Mouse (Mus musculus) hindbrain, embryonic 16.5 days (tissue): Measurements from ENCODE around the gene Zc2hc1b. TPM values are rescaled to one million over a fixed set of nuclear protein-coding genes. Genes with fewer than 3 reads are reported as not detected.

Experiments
- ATAC-seq: fragments of 200-750 bp; cut with Nextera tagmentation; 2 replicates; pipeline ENCODE4 v1.8.0; 2017; ENCODE audit warnings: moderate TSS enrichment, moderate library complexity
- H3K27ac ChIP-seq: fragments of 300-500 bp; sonication (generic); 2 replicates; pipeline ENCODE4 v1.5.1; 2014; ENCODE audit warnings: low read depth, mild to moderate bottlenecking, control low read depth, low read length, moderate library complexity
- H3K27me3 ChIP-seq: fragments of 300-500 bp; sonication (generic); replicated peaks from 2 replicates; pipeline ENCODE4 v1.6.1; 2014; ENCODE audit warnings: low read length; ENCODE audit not compliant: control insufficient read depth, insufficient read depth
- H3K36me3 ChIP-seq: fragments of 300-500 bp; sonication (generic); 2 replicates; pipeline ENCODE4 v1.6.1; 2014; ENCODE audit warnings: mild to moderate bottlenecking, low read length, moderate library complexity, mixed read lengths; ENCODE audit not compliant: control insufficient read depth, insufficient read depth
- H3K4me1 ChIP-seq: fragments of 300-500 bp; sonication (generic); 2 replicates; pipeline ENCODE4 v1.6.1; 2014; ENCODE audit warnings: low read depth, low read length; ENCODE audit not compliant: control insufficient read depth, insufficient read depth
- H3K4me2 ChIP-seq: fragments of 300-500 bp; sonication (generic); 2 replicates; pipeline ENCODE4 v1.6.1; 2014; ENCODE audit warnings: mild to moderate bottlenecking, low read length, control low read depth, moderate library complexity
- H3K4me3 ChIP-seq: fragments of 300-500 bp; sonication (generic); 2 replicates; pipeline ENCODE4 v1.5.1; 2014; ENCODE audit warnings: mild to moderate bottlenecking, low read length, control low read depth, moderate library complexity
- H3K9ac ChIP-seq: fragments of 300-500 bp; sonication (generic); 2 replicates; pipeline ENCODE4 v1.6.1; 2014; ENCODE audit warnings: low read depth, mild to moderate bottlenecking, control low read depth, low read length, moderate library complexity
- H3K9me3 ChIP-seq: fragments of 300-500 bp; sonication (generic); 2 replicates; pipeline ENCODE4 v1.6.1; 2014; ENCODE audit warnings: mild to moderate bottlenecking, low read length, moderate library complexity; ENCODE audit not compliant: control insufficient read depth
- WGBS: fragments of 180-500 bp; shearing (Covaris S2); extraction: QIAGEN DNeasy Blood & Tissue Kit; methylation state at CpG from one replicate; pipeline ENCODE4 v1.1.7; 2014; 5-methylcytosine and 5-hydroxymethylcytosine counted together
- polyA plus RNA-seq: library from polyadenylated mRNA; unstranded; fragments of >200 nt; fragmentation: Nextera tagmentation; extraction: Ambion mirVana; gene quantifications from 2 replicates; pipeline ENCODE4 v1.2.1, GENCODE M21; 2015

The Zc2hc1b gene
- not detected in 2 replicates for polyA plus RNA-seq

DNA sequence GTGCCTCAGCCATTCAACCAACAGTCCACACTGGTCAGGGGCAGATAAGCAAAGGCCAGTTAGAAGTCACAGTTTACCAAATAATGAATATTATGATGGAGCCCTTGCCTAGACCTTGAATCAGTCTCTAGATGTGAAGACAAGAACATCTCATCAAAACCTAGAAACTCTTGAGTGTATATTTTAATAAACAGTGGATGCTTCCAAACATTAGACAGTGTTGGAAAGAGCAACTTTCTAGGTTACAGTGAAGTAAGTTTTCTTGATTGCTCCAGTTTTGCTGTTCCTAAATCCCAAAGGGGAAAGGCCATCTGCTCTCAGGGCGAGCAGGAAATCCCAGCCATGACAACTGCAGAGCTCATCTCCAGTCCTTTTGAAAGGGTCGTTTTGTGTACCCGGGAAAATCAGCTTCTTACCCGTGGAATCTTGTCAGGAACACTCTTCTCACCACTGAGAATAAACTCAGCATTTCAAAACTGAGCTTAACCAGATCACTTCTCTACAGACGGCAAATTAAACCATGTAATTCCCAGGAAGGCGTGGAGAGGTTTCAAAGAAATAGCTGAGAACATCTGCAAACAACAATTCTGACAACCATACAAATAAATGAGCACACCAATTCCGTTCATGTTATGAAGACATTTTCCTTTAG is at the start of gene Zc2hc1b:
Gene Zc2hc1b, minus strand, starts transcription at position 51 of the 652 bp plus-strand sequence.
- Histone ChIP-seq H3K27ac (no peak within 1 kb of the TSS), H3K4me2 (no peak within 1 kb of the TSS), H3K27me3 (no peaks in the 10 kb centered on the region), H3K4me1 (no peaks in the 10 kb centered on the region), H3K4me3 (no peak within 1 kb of the TSS), H3K9me3 (no peaks in the 10 kb centered on the region), H3K36me3 (peaks cover 27% of the 10 kb centered on the region), H3K9ac (no peak within 1 kb of the TSS)
- 60% methylated on average over 7 of the region's 7 CpGs for WGBS
- ATAC-seq = no peak

DNA sequence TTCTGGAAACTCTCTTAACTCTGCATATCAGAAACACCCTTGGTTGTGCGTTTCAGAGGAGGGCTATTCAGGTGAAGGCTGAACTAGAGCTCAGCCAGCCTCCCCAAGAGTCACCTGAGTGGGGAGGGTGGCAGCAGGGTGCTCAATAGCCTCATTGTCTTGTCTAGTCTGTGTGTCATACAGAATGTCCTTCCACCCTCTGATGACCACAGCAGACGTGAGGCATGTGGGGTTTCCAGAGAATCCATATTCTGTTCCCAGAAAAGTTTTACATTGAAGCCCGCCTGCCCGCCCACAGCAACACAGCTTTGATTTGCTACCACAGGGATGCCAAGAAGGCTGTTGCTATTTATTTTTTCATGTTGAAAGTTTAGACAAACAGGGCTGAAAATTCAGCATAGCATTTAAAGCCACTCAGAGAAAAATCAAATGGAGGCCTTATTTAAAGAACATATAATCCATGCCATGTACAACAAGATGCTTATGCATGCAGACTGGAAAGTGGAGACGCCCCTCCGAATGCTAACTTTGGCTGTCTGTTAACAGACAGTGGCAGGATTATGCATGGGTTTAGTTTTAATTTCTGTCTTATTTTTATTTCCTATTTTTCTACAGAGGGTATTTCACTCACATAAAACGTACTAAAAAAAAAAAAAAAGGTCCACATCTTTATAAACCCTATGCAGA is 47.7 kb upstream of the Zc2hc1b start:
- no peak overlapping the region for H3K27ac ChIP-seq
- 89% methylated on average over 7 of the region's 7 CpGs for WGBS

GRCm38 (mm10) chr10:13222135-13222534 is 44.3 kb upstream of the Zc2hc1b start:
- H3K27me3 ChIP-seq = no peaks in the 10 kb centered on the region
- no peaks in the 10 kb centered on the region for H3K4me1 ChIP-seq
- H3K9ac ChIP-seq = no peak overlapping the region
- no peak overlapping the region for H3K4me2 ChIP-seq
- no peak for ATAC-seq
- no peak overlapping the region for H3K4me3 ChIP-seq
- 90% methylated on average over 3 of the region's 3 CpGs for WGBS
- H3K27ac ChIP-seq = no peak overlapping the region
- no peaks in the 10 kb centered on the region for H3K9me3 ChIP-seq
- H3K36me3 ChIP-seq = 0 out of 2 replicates have a peak, but pooled peaks cover 2% of the 10 kb centered on the region

More for the DNA sequence above, 47.7 kb upstream of the Zc2hc1b start:
- Histone ChIP-seq H3K4me3 (no peak overlapping the region), H3K4me2 (no peak overlapping the region), H3K27me3 (no peaks in the 10 kb centered on the region), H3K36me3 (0 out of 2 replicates have a peak, but pooled peaks cover 2% of the 10 kb centered on the region), H3K4me1 (no peaks in the 10 kb centered on the region), H3K9me3 (no peaks in the 10 kb centered on the region), H3K9ac (no peak overlapping the region)
- ATAC-seq = no peak

- Histone ChIP-seq H3K9me3 (no peaks in the 10 kb centered on the region), H3K36me3 (0 out of 2 replicates have a peak, but pooled peaks cover 2% of the 10 kb centered on the region), H3K27ac (no peak overlapping the region), H3K4me3 (no peak overlapping the region), H3K27me3 (no peaks in the 10 kb centered on the region), H3K4me1 (no peaks in the 10 kb centered on the region), H3K4me2 (no peak overlapping the region), H3K9ac (no peak overlapping the region)
- 64% methylated on average over 1 of the region's 1 CpGs for WGBS
- no peak for ATAC-seq
Observed at GRCm38 (mm10) chr10:13220061-13220460, 42.2 kb upstream of the Zc2hc1b start.

- 81% methylated on average over 12 of the region's 12 CpGs for WGBS
- Histone ChIP-seq H3K4me3 (no peak overlapping the region), H3K27me3 (no peaks in the 10 kb centered on the region), H3K9ac (no peak overlapping the region), H3K27ac (no peak overlapping the region), H3K36me3 (no peaks in the 10 kb centered on the region), H3K4me2 (no peak overlapping the region), H3K4me1 (no peaks in the 10 kb centered on the region), H3K9me3 (no peaks in the 10 kb centered on the region)
- ATAC-seq = no peak
Observed at GRCm38 (mm10) chr10:13213956-13214355, 36.1 kb upstream of the Zc2hc1b start.

DNA sequence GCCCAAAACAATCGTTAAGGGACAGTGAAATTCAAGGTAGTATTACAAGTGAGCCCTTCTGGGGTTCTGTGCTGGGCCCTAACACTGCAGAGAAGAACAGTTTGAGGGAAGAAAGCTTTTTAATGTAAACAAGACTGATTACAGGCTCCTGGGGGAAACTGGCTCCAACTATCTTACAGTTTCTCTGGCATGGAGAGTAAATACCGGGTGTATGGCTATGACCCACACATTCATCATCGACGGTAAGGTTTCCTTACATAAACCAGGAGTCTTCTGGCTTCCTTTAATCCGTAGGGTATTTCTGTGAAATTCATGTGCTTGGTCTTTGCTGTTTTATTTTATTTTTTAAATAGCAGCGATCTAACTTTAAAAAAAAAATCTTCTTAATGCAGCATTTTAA is 35.0 kb upstream of the Zc2hc1b start:
- no peaks in the 10 kb centered on the region for H3K27me3 ChIP-seq
- 88% methylated on average over 6 of the region's 6 CpGs for WGBS
- no peaks in the 10 kb centered on the region for H3K36me3 ChIP-seq
- H3K4me1 ChIP-seq = no peaks in the 10 kb centered on the region
- H3K4me2 ChIP-seq = no peak overlapping the region
- H3K4me3 ChIP-seq = no peak overlapping the region
- no peaks in the 10 kb centered on the region for H3K9me3 ChIP-seq
- H3K9ac ChIP-seq = no peak overlapping the region
- H3K27ac ChIP-seq = no peak overlapping the region
- no peak for ATAC-seq

DNA sequence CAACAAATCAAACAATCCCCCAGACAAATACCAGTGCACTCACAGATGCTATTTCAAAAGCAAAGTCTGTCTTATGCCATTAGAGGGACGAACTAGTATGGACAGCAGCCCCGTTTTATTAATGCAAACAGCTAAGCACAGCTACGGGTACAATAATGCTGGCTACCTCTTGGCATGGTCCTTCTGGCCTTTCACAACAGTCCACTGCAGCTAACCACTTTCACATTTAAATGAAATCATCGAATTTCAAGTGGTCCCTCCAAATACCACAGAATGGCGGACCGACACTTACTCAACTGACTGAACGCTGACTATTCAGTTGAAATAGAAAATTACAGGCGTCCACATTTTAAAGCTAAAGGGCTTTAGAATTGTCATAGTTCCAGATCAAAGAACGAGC is 34.5 kb upstream of the Zc2hc1b start:
- Histone ChIP-seq H3K9me3 (no peaks in the 10 kb centered on the region), H3K4me2 (no peak overlapping the region), H3K36me3 (no peaks in the 10 kb centered on the region), H3K9ac (no peak overlapping the region), H3K4me1 (no peaks in the 10 kb centered on the region), H3K27me3 (no peaks in the 10 kb centered on the region), H3K27ac (no peak overlapping the region), H3K4me3 (no peak overlapping the region)
- 74% methylated on average over 9 of the region's 9 CpGs for WGBS
- ATAC-seq = no peak

GRCm38 (mm10) chr10:13209930-13210637 is 32.3 kb upstream of the Zc2hc1b start:
- no peak overlapping the region for H3K27ac ChIP-seq
- no peak overlapping the region for H3K9ac ChIP-seq
- no peak overlapping the region for H3K4me2 ChIP-seq
- H3K27me3 ChIP-seq = no peaks in the 10 kb centered on the region
- no peaks in the 10 kb centered on the region for H3K9me3 ChIP-seq
- no peaks in the 10 kb centered on the region for H3K36me3 ChIP-seq
- ATAC-seq = no peak
- WGBS = 71% methylated on average over 8 of the region's 8 CpGs
- H3K4me1 ChIP-seq = no peaks in the 10 kb centered on the region
- H3K4me3 ChIP-seq = no peak overlapping the region

- no peaks in the 10 kb centered on the region for H3K4me1 ChIP-seq
- H3K9ac ChIP-seq = no peak overlapping the region
- H3K4me3 ChIP-seq = no peak overlapping the region
- no peaks in the 10 kb centered on the region for H3K9me3 ChIP-seq
- no peaks in the 10 kb centered on the region for H3K36me3 ChIP-seq
- no peak overlapping the region for H3K27ac ChIP-seq
- no peak for ATAC-seq
- H3K27me3 ChIP-seq = no peaks in the 10 kb centered on the region
- 57% methylated on average over 3 of the region's 3 CpGs for WGBS
- no peak overlapping the region for H3K4me2 ChIP-seq
Observed at GRCm38 (mm10) chr10:13209506-13209905, 31.7 kb upstream of the Zc2hc1b start.
